Mouse (Mus musculus): ENCODE data around the gene Pcdh17. TPM values are rescaled to one million over a fixed set of nuclear protein-coding genes. Genes with fewer than 3 reads are reported as not detected.
A peak's percentile ranks its signal among the peaks of the same experiment; 100 is the strongest.

Pcdh17 gene
- polyA plus RNA-seq, 1 experiment from 2014 or later, result 42.6 TPM

- 85% methylated on average over 3 of the region's 3 CpGs for WGBS
- Histone ChIP-seq H3K4me3 (ENCODE audit: low read depth, low read length) (no peak overlapping the region), H3K27ac (ENCODE audit: low read length) (no peak overlapping the region), H3K9ac (ENCODE audit: low read depth, low read length) (no peak overlapping the region), H3K4me1 (ENCODE audit: control insufficient read depth, insufficient read depth, low read length) (no peaks in the 10 kb centered on the region), H3K9me3 (replicated peaks; ENCODE audit: control insufficient read depth, low read length, poor library complexity, severe bottlenecking) (no peaks in the 10 kb centered on the region), H3K36me3 (ENCODE audit: control insufficient read depth, insufficient read depth, low read length) (no peaks in the 10 kb centered on the region), H3K27me3 (ENCODE audit: control insufficient read depth, insufficient read depth, low read depth, low read length) (no peaks in the 10 kb centered on the region), H3K4me2 (ENCODE audit: low read length) (no peak overlapping the region)
- ATAC-seq, result no peak
Measured at GRCm38 (mm10) chr14:84541838-84542237, 98.5 kb downstream of the Pcdh17 start.

GRCm38 (mm10) chr14:84545968-84546367 lies 102.6 kb downstream of the Pcdh17 start:
- H3K27ac ChIP-seq (ENCODE audit: low read length), result no peak overlapping the region
- WGBS, result 33% methylated on average over 2 of the region's 2 CpGs
- H3K4me3 ChIP-seq (ENCODE audit: low read depth, low read length), result no peak overlapping the region
- H3K27me3 ChIP-seq (ENCODE audit: control insufficient read depth, insufficient read depth, low read depth, low read length), result no peaks in the 10 kb centered on the region
- H3K4me1 ChIP-seq (ENCODE audit: control insufficient read depth, insufficient read depth, low read length), result no peaks in the 10 kb centered on the region
- ATAC-seq, result no peak
- H3K4me2 ChIP-seq (ENCODE audit: low read length), result no peak overlapping the region
- H3K36me3 ChIP-seq (ENCODE audit: control insufficient read depth, insufficient read depth, low read length), result no peaks in the 10 kb centered on the region
- no peaks in the 10 kb centered on the region for H3K9me3 ChIP-seq (replicated peaks; ENCODE audit: control insufficient read depth, low read length, poor library complexity, severe bottlenecking)
- no peak overlapping the region for H3K9ac ChIP-seq (ENCODE audit: low read depth, low read length)

- Histone ChIP-seq H3K36me3 (ENCODE audit: control insufficient read depth, insufficient read depth, low read length) (no peaks in the 10 kb centered on the region), H3K27ac (ENCODE audit: low read length) (no peak overlapping the region), H3K4me2 (ENCODE audit: low read length) (no peak overlapping the region), H3K27me3 (ENCODE audit: control insufficient read depth, insufficient read depth, low read depth, low read length) (no peaks in the 10 kb centered on the region), H3K9ac (ENCODE audit: low read depth, low read length) (no peak overlapping the region), H3K9me3 (replicated peaks; ENCODE audit: control insufficient read depth, low read length, poor library complexity, severe bottlenecking) (no peaks in the 10 kb centered on the region), H3K4me1 (ENCODE audit: control insufficient read depth, insufficient read depth, low read length) (no peaks in the 10 kb centered on the region), H3K4me3 (ENCODE audit: low read depth, low read length) (no peak overlapping the region)
- WGBS, result 48% methylated on average over 10 of the region's 10 CpGs
- peak; percentile 89 for ATAC-seq
Measured at GRCm38 (mm10) chr14:84547513-84548194, 104.3 kb downstream of the Pcdh17 start.

- ATAC-seq, result no peak
- Histone ChIP-seq H3K36me3 (ENCODE audit: control insufficient read depth, insufficient read depth, low read length) (no peaks in the 10 kb centered on the region), H3K27ac (ENCODE audit: low read length) (no peak overlapping the region), H3K4me1 (ENCODE audit: control insufficient read depth, insufficient read depth, low read length) (no peaks in the 10 kb centered on the region), H3K4me3 (ENCODE audit: low read depth, low read length) (no peak overlapping the region), H3K9ac (ENCODE audit: low read depth, low read length) (no peak overlapping the region), H3K27me3 (ENCODE audit: control insufficient read depth, insufficient read depth, low read depth, low read length) (no peaks in the 10 kb centered on the region), H3K4me2 (ENCODE audit: low read length) (no peak overlapping the region), H3K9me3 (replicated peaks; ENCODE audit: control insufficient read depth, low read length, poor library complexity, severe bottlenecking) (no peaks in the 10 kb centered on the region)
- WGBS, result 94% methylated on average over 5 of the region's 5 CpGs
Measured at GRCm38 (mm10) chr14:84551546-84551945, 108.2 kb downstream of the Pcdh17 start.

GRCm38 (mm10) chr14:84571071-84571470 lies 127.7 kb downstream of the Pcdh17 start:
- H3K4me2 ChIP-seq (ENCODE audit: low read length), result no peak overlapping the region
- H3K4me3 ChIP-seq (ENCODE audit: low read depth, low read length), result no peak overlapping the region
- H3K27ac ChIP-seq (ENCODE audit: low read length), result no peak overlapping the region
- ATAC-seq, result no peak
- H3K4me1 ChIP-seq (ENCODE audit: control insufficient read depth, insufficient read depth, low read length), result no peaks in the 10 kb centered on the region
- no peaks in the 10 kb centered on the region for H3K9me3 ChIP-seq (replicated peaks; ENCODE audit: control insufficient read depth, low read length, poor library complexity, severe bottlenecking)
- no peak overlapping the region for H3K9ac ChIP-seq (ENCODE audit: low read depth, low read length)
- no peaks in the 10 kb centered on the region for H3K27me3 ChIP-seq (ENCODE audit: control insufficient read depth, insufficient read depth, low read depth, low read length)
- H3K36me3 ChIP-seq (ENCODE audit: control insufficient read depth, insufficient read depth, low read length), result no peaks in the 10 kb centered on the region
